Mouse (Mus musculus): ENCODE measurements around the gene Sec22a.

Sec22a gene

GRCm38 (mm10) chr16:35363150-35364062, at the start of gene Sec22a:
Gene Sec22a (minus strand): TSS chr16:35363918.
- peak; percentile 81 to 86 for DNase-seq (ENCODE audit: low read depth in 2 of 2, low spot score in 2 of 2)

GRCm38 (mm10) chr16:35406706-35407105, 43.0 kb upstream of the Sec22a start:
- no peak for DNase-seq (ENCODE audit: low read depth in 2 of 2, low spot score in 2 of 2)

GRCm38 (mm10) chr16:35406166-35406565, 42.4 kb upstream of the Sec22a start:
- DNase-seq (ENCODE audit: low read depth in 2 of 2, low spot score in 2 of 2), result no peak

- no peak for DNase-seq (ENCODE audit: low read depth in 2 of 2, low spot score in 2 of 2)
Observed at GRCm38 (mm10) chr16:35405348-35406080, 41.8 kb upstream of the Sec22a start.

GRCm38 (mm10) chr16:35404864-35405263, 41.1 kb upstream of the Sec22a start:
- no peak for DNase-seq (ENCODE audit: low read depth in 2 of 2, low spot score in 2 of 2)

GRCm38 (mm10) chr16:35403891-35404290, 40.2 kb upstream of the Sec22a start:
- DNase-seq (ENCODE audit: low read depth in 2 of 2, low spot score in 2 of 2), result no peak

GRCm38 (mm10) chr16:35403356-35403755, 39.6 kb upstream of the Sec22a start:
- DNase-seq (ENCODE audit: low read depth in 2 of 2, low spot score in 2 of 2), result no peak

GRCm38 (mm10) chr16:35392813-35393212, 29.1 kb upstream of the Sec22a start:
- DNase-seq (ENCODE audit: low read depth in 2 of 2, low spot score in 2 of 2), result no peak

- no peak for DNase-seq (ENCODE audit: low read depth in 2 of 2, low spot score in 2 of 2)
Observed at GRCm38 (mm10) chr16:35385654-35386053, 21.9 kb upstream of the Sec22a start.

- no peak for DNase-seq (ENCODE audit: low read depth in 2 of 2, low spot score in 2 of 2)
Observed at GRCm38 (mm10) chr16:35380048-35380447, 16.3 kb upstream of the Sec22a start.

GRCm38 (mm10) chr16:35379344-35379743, 15.6 kb upstream of the Sec22a start:
- DNase-seq (ENCODE audit: low read depth in 2 of 2, low spot score in 2 of 2), result no peak

GRCm38 (mm10) chr16:35364063-35364428, 328 bp upstream of the Sec22a start:
- no peak for DNase-seq (ENCODE audit: low read depth in 2 of 2, low spot score in 2 of 2)

- DNase-seq (ENCODE audit: low read depth in 2 of 2, low spot score in 2 of 2), result no peak
Observed at GRCm38 (mm10) chr16:35362221-35362620, 1.5 kb downstream of the Sec22a start.

GRCm38 (mm10) chr16:35360593-35360992, 3.1 kb downstream of the Sec22a start:
- DNase-seq (ENCODE audit: low read depth in 2 of 2, low spot score in 2 of 2), result peak; percentile 61 to 62

- no peak for DNase-seq (ENCODE audit: low read depth in 2 of 2, low spot score in 2 of 2)
Observed at GRCm38 (mm10) chr16:35357449-35357848, 6.3 kb downstream of the Sec22a start.

- no peak for DNase-seq (ENCODE audit: low read depth in 2 of 2, low spot score in 2 of 2)
Observed at GRCm38 (mm10) chr16:35330451-35330850, 33.3 kb downstream of the Sec22a start.

- DNase-seq (ENCODE audit: low read depth in 2 of 2, low spot score in 2 of 2), result no peak
Observed at GRCm38 (mm10) chr16:35319773-35320172, 43.9 kb downstream of the Sec22a start.

- DNase-seq (ENCODE audit: low read depth in 2 of 2, low spot score in 2 of 2), result no peak
Observed at GRCm38 (mm10) chr16:35319335-35319734, 44.4 kb downstream of the Sec22a start.

- no peak for DNase-seq (ENCODE audit: low read depth in 2 of 2, low spot score in 2 of 2)
Observed at GRCm38 (mm10) chr16:35318397-35318796, 45.3 kb downstream of the Sec22a start.

- DNase-seq (ENCODE audit: low read depth in 2 of 2, low spot score in 2 of 2), result no peak
Observed at GRCm38 (mm10) chr16:35317460-35317859, 46.3 kb downstream of the Sec22a start.

GRCm38 (mm10) chr16:35316856-35317264, 46.9 kb downstream of the Sec22a start:
- DNase-seq (ENCODE audit: low read depth in 2 of 2, low spot score in 2 of 2), result no peak

- no peak for DNase-seq (ENCODE audit: low read depth in 2 of 2, low spot score in 2 of 2)
Observed at GRCm38 (mm10) chr16:35315496-35315895, 48.2 kb downstream of the Sec22a start.

All from CD8-positive naive resting alpha-beta T cell, adult 2 months (primary cell).